Mouse (Mus musculus): ENCODE data around the gene Plaur. TPM values are rescaled to one million over a fixed set of nuclear protein-coding genes. Genes with fewer than 3 reads are reported as not detected.

The Plaur gene
- 29.5 and 38.0 TPM in 2 replicates for polyA plus RNA-seq (2011; ENCODE audit: insufficient read depth, insufficient read length, low read depth, missing spikeins)

GRCm38 (mm10) chr7:24462388-24463319 is at the start of gene Plaur:
Gene Plaur, plus strand, starts transcription at chr7:24462484.
- H3K27me3 ChIP-seq (ENCODE audit: control insufficient read depth, insufficient read depth, low read length, poor library complexity, severe bottlenecking): no peaks in the 10 kb centered on the region
- TF ChIP-seq CTCF (IDR thresholded peaks at IDR 0.05; ENCODE audit: low read depth, low read length) (no peak), EP300 (IDR thresholded peaks at IDR 0.05; ENCODE audit: insufficient read depth, low read depth, low read length) (no peak), POLR2A (IDR thresholded peaks at IDR 0.05; ENCODE audit: insufficient read depth, low read length) (no peak)
- peaks cover 4% of the 10 kb centered on the region for H3K4me1 ChIP-seq (ENCODE audit: control insufficient read depth, insufficient read depth, low read length)
- peaks cover 10% of the 10 kb centered on the region; the same call in 1 of the 2 replicates for H3K36me3 ChIP-seq (ENCODE audit: control insufficient read depth, insufficient read depth, low read length, poor library complexity, severe bottlenecking)
- H3K9ac ChIP-seq (ENCODE audit: low read depth, poor library complexity, severe bottlenecking): peak within 1 kb of the TSS; percentile 51
- peak within 1 kb of the TSS; percentile 84 for H3K4me3 ChIP-seq (ENCODE audit: low read depth, low read length)
- H3K9me3 ChIP-seq (replicated peaks; ENCODE audit: control insufficient read depth, insufficient read depth, low read length, poor library complexity, severe bottlenecking): no peaks in the 10 kb centered on the region
- peak within 1 kb of the TSS; percentile 65 for H3K27ac ChIP-seq (ENCODE audit: insufficient read depth, low read length)

GRCm38 (mm10) chr7:24413630-24414029 is 48.7 kb upstream of the Plaur start:
- Histone ChIP-seq H3K27ac (ENCODE audit: insufficient read depth, low read length) (no peak overlapping the region), H3K4me3 (ENCODE audit: low read depth, low read length) (no peak overlapping the region), H3K9me3 (replicated peaks; ENCODE audit: control insufficient read depth, insufficient read depth, low read length, poor library complexity, severe bottlenecking) (no peaks in the 10 kb centered on the region), H3K27me3 (ENCODE audit: control insufficient read depth, insufficient read depth, low read length, poor library complexity, severe bottlenecking) (no peaks in the 10 kb centered on the region), H3K9ac (ENCODE audit: low read depth, poor library complexity, severe bottlenecking) (no peak overlapping the region), H3K4me1 (ENCODE audit: control insufficient read depth, insufficient read depth, low read length) (peaks cover 2% of the 10 kb centered on the region), H3K36me3 (ENCODE audit: control insufficient read depth, insufficient read depth, low read length, poor library complexity, severe bottlenecking) (no peaks in the 10 kb centered on the region)
- TF ChIP-seq EP300 (IDR thresholded peaks at IDR 0.05; ENCODE audit: insufficient read depth, low read depth, low read length) (no peak), POLR2A (IDR thresholded peaks at IDR 0.05; ENCODE audit: insufficient read depth, low read length) (no peak), CTCF (IDR thresholded peaks at IDR 0.05; ENCODE audit: low read depth, low read length) (no peak)

- H3K4me1 ChIP-seq (ENCODE audit: control insufficient read depth, insufficient read depth, low read length): peaks cover 2% of the 10 kb centered on the region
- no peak overlapping the region for H3K4me3 ChIP-seq (ENCODE audit: low read depth, low read length)
- no peak overlapping the region for H3K27ac ChIP-seq (ENCODE audit: insufficient read depth, low read length)
- H3K27me3 ChIP-seq (ENCODE audit: control insufficient read depth, insufficient read depth, low read length, poor library complexity, severe bottlenecking): no peaks in the 10 kb centered on the region
- H3K9ac ChIP-seq (ENCODE audit: low read depth, poor library complexity, severe bottlenecking): no peak overlapping the region
- no peaks in the 10 kb centered on the region for H3K9me3 ChIP-seq (replicated peaks; ENCODE audit: control insufficient read depth, insufficient read depth, low read length, poor library complexity, severe bottlenecking)
- H3K36me3 ChIP-seq (ENCODE audit: control insufficient read depth, insufficient read depth, low read length, poor library complexity, severe bottlenecking): no peaks in the 10 kb centered on the region
- no peak for TF ChIP-seq CTCF (IDR thresholded peaks at IDR 0.05; ENCODE audit: low read depth, low read length)
- TF ChIP-seq POLR2A (IDR thresholded peaks at IDR 0.05; ENCODE audit: insufficient read depth, low read length): no peak
- no peak for TF ChIP-seq EP300 (IDR thresholded peaks at IDR 0.05; ENCODE audit: insufficient read depth, low read depth, low read length)
These were observed 47.0 kb upstream of the Plaur start for GRCm38 (mm10) chr7:24415261-24415660.

- H3K36me3 ChIP-seq (ENCODE audit: control insufficient read depth, insufficient read depth, low read length, poor library complexity, severe bottlenecking): 0 out of 2 replicates have a peak, but pooled peaks cover 3% of the 10 kb centered on the region
- H3K4me1 ChIP-seq (ENCODE audit: control insufficient read depth, insufficient read depth, low read length): no peaks in the 10 kb centered on the region
- H3K27me3 ChIP-seq (ENCODE audit: control insufficient read depth, insufficient read depth, low read length, poor library complexity, severe bottlenecking): no peaks in the 10 kb centered on the region
- H3K9ac ChIP-seq (ENCODE audit: low read depth, poor library complexity, severe bottlenecking): no peak overlapping the region
- no peak overlapping the region for H3K4me3 ChIP-seq (ENCODE audit: low read depth, low read length)
- H3K27ac ChIP-seq (ENCODE audit: insufficient read depth, low read length): no peak overlapping the region
- no peak for TF ChIP-seq POLR2A (IDR thresholded peaks at IDR 0.05; ENCODE audit: insufficient read depth, low read length)
- TF ChIP-seq EP300 (IDR thresholded peaks at IDR 0.05; ENCODE audit: insufficient read depth, low read depth, low read length): no peak
- TF ChIP-seq CTCF (IDR thresholded peaks at IDR 0.05; ENCODE audit: low read depth, low read length): no peak
- H3K9me3 ChIP-seq (replicated peaks; ENCODE audit: control insufficient read depth, insufficient read depth, low read length, poor library complexity, severe bottlenecking): no peaks in the 10 kb centered on the region
These were observed 42.7 kb upstream of the Plaur start for GRCm38 (mm10) chr7:24419579-24419978.

- Histone ChIP-seq H3K9ac (ENCODE audit: low read depth, poor library complexity, severe bottlenecking) (no peak overlapping the region), H3K9me3 (replicated peaks; ENCODE audit: control insufficient read depth, insufficient read depth, low read length, poor library complexity, severe bottlenecking) (no peaks in the 10 kb centered on the region), H3K36me3 (ENCODE audit: control insufficient read depth, insufficient read depth, low read length, poor library complexity, severe bottlenecking) (0 out of 2 replicates have a peak, but pooled peaks cover 3% of the 10 kb centered on the region), H3K4me3 (ENCODE audit: low read depth, low read length) (no peak overlapping the region), H3K27me3 (ENCODE audit: control insufficient read depth, insufficient read depth, low read length, poor library complexity, severe bottlenecking) (no peaks in the 10 kb centered on the region), H3K4me1 (ENCODE audit: control insufficient read depth, insufficient read depth, low read length) (no peaks in the 10 kb centered on the region), H3K27ac (ENCODE audit: insufficient read depth, low read length) (no peak overlapping the region)
- TF ChIP-seq EP300 (IDR thresholded peaks at IDR 0.05; ENCODE audit: insufficient read depth, low read depth, low read length) (no peak), POLR2A (IDR thresholded peaks at IDR 0.05; ENCODE audit: insufficient read depth, low read length) (no peak), CTCF (IDR thresholded peaks at IDR 0.05; ENCODE audit: low read depth, low read length) (no peak)
These were observed 40.6 kb upstream of the Plaur start for GRCm38 (mm10) chr7:24421648-24422047.

- H3K9ac ChIP-seq (ENCODE audit: low read depth, poor library complexity, severe bottlenecking): no peak overlapping the region
These were observed 40.0 kb upstream of the Plaur start for GRCm38 (mm10) chr7:24422251-24422650.

More at GRCm38 (mm10) chr7:24422251-24422650, 40.0 kb upstream of the Plaur start:
- no peak overlapping the region for H3K27ac ChIP-seq (ENCODE audit: insufficient read depth, low read length)
- TF ChIP-seq EP300 (IDR thresholded peaks at IDR 0.05; ENCODE audit: insufficient read depth, low read depth, low read length): no peak
- no peak for TF ChIP-seq CTCF (IDR thresholded peaks at IDR 0.05; ENCODE audit: low read depth, low read length)
- TF ChIP-seq POLR2A (IDR thresholded peaks at IDR 0.05; ENCODE audit: insufficient read depth, low read length): no peak
- H3K4me3 ChIP-seq (ENCODE audit: low read depth, low read length): no peak overlapping the region
- H3K4me1 ChIP-seq (ENCODE audit: control insufficient read depth, insufficient read depth, low read length): no peaks in the 10 kb centered on the region
- no peaks in the 10 kb centered on the region for H3K9me3 ChIP-seq (replicated peaks; ENCODE audit: control insufficient read depth, insufficient read depth, low read length, poor library complexity, severe bottlenecking)
- H3K27me3 ChIP-seq (ENCODE audit: control insufficient read depth, insufficient read depth, low read length, poor library complexity, severe bottlenecking): no peaks in the 10 kb centered on the region
- H3K36me3 ChIP-seq (ENCODE audit: control insufficient read depth, insufficient read depth, low read length, poor library complexity, severe bottlenecking): 0 out of 2 replicates have a peak, but pooled peaks cover 3% of the 10 kb centered on the region
